Mouse (Mus musculus): ENCODE data around the gene Tbc1d13. TPM values are rescaled to one million over a fixed set of nuclear protein-coding genes. Genes with fewer than 3 reads are reported as not detected.

The Tbc1d13 gene
- 34.8 TPM for polyA plus RNA-seq (2015; fragmentation: Illumina TruSeq; extraction: RNeasy Lipid Tissue Mini Kit (QIAGEN cat#74804); ENCODE audit: low read depth, low replicate concordance)

GRCm38 (mm10) chr2:30133613-30134377, at the start of gene Tbc1d13:
Tbc1d13 (plus strand) TSS chr2:30133746.

GRCm38 (mm10) chr2:30093471-30094207, 39.9 kb upstream of the Tbc1d13 start, which contains the start of gene Zdhhc12:
Zdhhc12 (minus strand) TSS chr2:30093648.

GRCm38 (mm10) chr2:30124472-30125274, 8.9 kb upstream of the Tbc1d13 start, which contains the start of gene Zer1:
Zer1 (minus strand) TSS chr2:30124585.

GRCm38 (mm10) chr2:30171371-30171996, 37.9 kb downstream of the Tbc1d13 start, which contains the start of gene Endog:
Endog (plus strand) TSS chr2:30171493.

GRCm38 (mm10) chr2:30177700-30178675, 44.4 kb downstream of the Tbc1d13 start, which contains the start of gene Spout1:
Spout1 (minus strand) TSS chr2:30178459.

Other genes with a start within 250 kb of the Tbc1d13 start
- 74.7 TPM for gene Odf2, start 244.5 kb upstream of the Tbc1d13 start, polyA plus RNA-seq (2015; fragmentation: Illumina TruSeq; extraction: RNeasy Lipid Tissue Mini Kit (QIAGEN cat#74804); ENCODE audit: low read depth, low replicate concordance)
- gene Gle1, start 198.3 kb upstream of the Tbc1d13 start, polyA plus RNA-seq (2015; fragmentation: Illumina TruSeq; extraction: RNeasy Lipid Tissue Mini Kit (QIAGEN cat#74804); ENCODE audit: low read depth, low replicate concordance), result 46.6 TPM
- 440 TPM for gene Sptan1, start 168.2 kb upstream of the Tbc1d13 start, polyA plus RNA-seq (2015; fragmentation: Illumina TruSeq; extraction: RNeasy Lipid Tissue Mini Kit (QIAGEN cat#74804); ENCODE audit: low read depth, low replicate concordance)
- gene Wdr34, start 84.9 kb upstream of the Tbc1d13 start, polyA plus RNA-seq (2015; fragmentation: Illumina TruSeq; extraction: RNeasy Lipid Tissue Mini Kit (QIAGEN cat#74804); ENCODE audit: low read depth, low replicate concordance), result 38.2 TPM
- gene Set, start 76.4 kb upstream of the Tbc1d13 start, polyA plus RNA-seq (2015; fragmentation: Illumina TruSeq; extraction: RNeasy Lipid Tissue Mini Kit (QIAGEN cat#74804); ENCODE audit: low read depth, low replicate concordance), result 242 TPM
- gene Pkn3, start 56.1 kb upstream of the Tbc1d13 start, polyA plus RNA-seq (2015; fragmentation: Illumina TruSeq; extraction: RNeasy Lipid Tissue Mini Kit (QIAGEN cat#74804); ENCODE audit: low read depth, low replicate concordance), result 1.4 TPM
- gene Zdhhc12, start 40.1 kb upstream of the Tbc1d13 start, polyA plus RNA-seq (2015; fragmentation: Illumina TruSeq; extraction: RNeasy Lipid Tissue Mini Kit (QIAGEN cat#74804); ENCODE audit: low read depth, low replicate concordance), result 7.5 TPM
- gene Zer1, start 9.2 kb upstream of the Tbc1d13 start, polyA plus RNA-seq (2015; fragmentation: Illumina TruSeq; extraction: RNeasy Lipid Tissue Mini Kit (QIAGEN cat#74804); ENCODE audit: low read depth, low replicate concordance), result 100 TPM
- 23.6 TPM for gene Endog, start 37.7 kb downstream of the Tbc1d13 start, polyA plus RNA-seq (2015; fragmentation: Illumina TruSeq; extraction: RNeasy Lipid Tissue Mini Kit (QIAGEN cat#74804); ENCODE audit: low read depth, low replicate concordance)
- gene Spout1, start 44.7 kb downstream of the Tbc1d13 start, polyA plus RNA-seq (2015; fragmentation: Illumina TruSeq; extraction: RNeasy Lipid Tissue Mini Kit (QIAGEN cat#74804); ENCODE audit: low read depth, low replicate concordance), result 42.4 TPM
- 15.7 TPM for gene Kyat1, start 72.1 kb downstream of the Tbc1d13 start, polyA plus RNA-seq (2015; fragmentation: Illumina TruSeq; extraction: RNeasy Lipid Tissue Mini Kit (QIAGEN cat#74804); ENCODE audit: low read depth, low replicate concordance)
- 21.0 TPM for gene Lrrc8a, start 104.0 kb downstream of the Tbc1d13 start, polyA plus RNA-seq (2015; fragmentation: Illumina TruSeq; extraction: RNeasy Lipid Tissue Mini Kit (QIAGEN cat#74804); ENCODE audit: low read depth, low replicate concordance)
- gene Gm28035, start 106.8 kb downstream of the Tbc1d13 start, polyA plus RNA-seq (2015; fragmentation: Illumina TruSeq; extraction: RNeasy Lipid Tissue Mini Kit (QIAGEN cat#74804); ENCODE audit: low read depth, low replicate concordance), result 4.9 TPM
- gene Phyhd1, start 132.5 kb downstream of the Tbc1d13 start, polyA plus RNA-seq (2015; fragmentation: Illumina TruSeq; extraction: RNeasy Lipid Tissue Mini Kit (QIAGEN cat#74804); ENCODE audit: low read depth, low replicate concordance), result 26.0 TPM
- gene Gm28038, start 147.3 kb downstream of the Tbc1d13 start, polyA plus RNA-seq (2015; fragmentation: Illumina TruSeq; extraction: RNeasy Lipid Tissue Mini Kit (QIAGEN cat#74804); ENCODE audit: low read depth, low replicate concordance), result not detected
- 21.6 TPM for gene Dolk, start 152.6 kb downstream of the Tbc1d13 start, polyA plus RNA-seq (2015; fragmentation: Illumina TruSeq; extraction: RNeasy Lipid Tissue Mini Kit (QIAGEN cat#74804); ENCODE audit: low read depth, low replicate concordance)
- 8.6 TPM for gene Nup188, start 152.7 kb downstream of the Tbc1d13 start, polyA plus RNA-seq (2015; fragmentation: Illumina TruSeq; extraction: RNeasy Lipid Tissue Mini Kit (QIAGEN cat#74804); ENCODE audit: low read depth, low replicate concordance)
- 272 TPM for gene Sh3glb2, start 225.6 kb downstream of the Tbc1d13 start, polyA plus RNA-seq (2015; fragmentation: Illumina TruSeq; extraction: RNeasy Lipid Tissue Mini Kit (QIAGEN cat#74804); ENCODE audit: low read depth, low replicate concordance)
- 62.1 TPM for gene Miga2, start 230.5 kb downstream of the Tbc1d13 start, polyA plus RNA-seq (2015; fragmentation: Illumina TruSeq; extraction: RNeasy Lipid Tissue Mini Kit (QIAGEN cat#74804); ENCODE audit: low read depth, low replicate concordance)